Mouse (Mus musculus) stomach, embryonic 16.5 days (tissue): Measurements from ENCODE around the gene Phc2. TPM values are rescaled to one million over a fixed set of nuclear protein-coding genes. Genes with fewer than 3 reads are reported as not detected.

Experiments
- ATAC-seq: fragments of 200-750 bp; cut with Nextera tagmentation; 2 replicates; pipeline ENCODE4 v1.8.0; 2017; ENCODE audit warnings: moderate number of reproducible peaks, moderate TSS enrichment; ENCODE audit not compliant: insufficient read depth, low FRiP score
- H3K27ac ChIP-seq: fragments of 300-500 bp; sonication (generic); 2 replicates; pipeline ENCODE4 v1.5.1; 2014; ENCODE audit warnings: low read length
- H3K27me3 ChIP-seq: fragments of 300-500 bp; sonication (generic); 2 replicates; pipeline ENCODE4 v1.6.1; 2014; ENCODE audit warnings: low read length, control low read depth, mixed read lengths; ENCODE audit not compliant: control insufficient read depth, insufficient read depth
- H3K36me3 ChIP-seq: fragments of 300-500 bp; sonication (generic); 2 replicates; pipeline ENCODE4 v1.6.1; 2014; ENCODE audit warnings: low read length; ENCODE audit not compliant: control insufficient read depth, insufficient read depth
- H3K4me1 ChIP-seq: fragments of 300-500 bp; sonication (generic); 2 replicates; pipeline ENCODE4 v1.6.1; 2014; ENCODE audit warnings: low read length, control low read depth, mixed read lengths; ENCODE audit not compliant: control insufficient read depth, insufficient read depth
- H3K4me2 ChIP-seq: fragments of 300-500 bp; sonication (generic); 2 replicates; pipeline ENCODE4 v1.6.1; 2014; ENCODE audit warnings: low read depth, low read length, mixed read lengths
- H3K4me3 ChIP-seq: fragments of 300-500 bp; sonication (generic); replicated peaks from 2 replicates; pipeline ENCODE4 v1.5.1; 2014; ENCODE audit warnings: mild to moderate bottlenecking, low read length
- H3K9ac ChIP-seq: fragments of 300-500 bp; sonication (generic); 2 replicates; pipeline ENCODE4 v1.6.1; 2014; ENCODE audit warnings: low read length
- H3K9me3 ChIP-seq: fragments of 300-500 bp; sonication (generic); replicated peaks from 2 replicates; pipeline ENCODE4 v1.6.1; 2016; ENCODE audit warnings: low read length, control low read depth; ENCODE audit not compliant: control insufficient read depth
- WGBS: fragments of 180-500 bp; shearing (Covaris S2); extraction: QIAGEN DNeasy Blood & Tissue Kit; methylation state at CpG from one replicate; pipeline ENCODE4 v1.1.7; 2014; 5-methylcytosine and 5-hydroxymethylcytosine counted together
- polyA plus RNA-seq: library from polyadenylated mRNA; unstranded; fragments of >200 nt; fragmentation: Nextera tagmentation; extraction: Ambion mirVana; gene quantifications from 2 replicates; pipeline ENCODE4 v1.2.1, GENCODE M21; 2015

The Phc2 gene
- polyA plus RNA-seq, 1 experiment from 2014 or later = 12.7 TPM

GRCm38 (mm10) chr4:128795596-128795995 lies 141.1 kb downstream of the Phc2 start:
- 15% methylated on average over 9 of the region's 9 CpGs for WGBS
- H3K27ac ChIP-seq = no peak overlapping the region
- no peaks in the 10 kb centered on the region for H3K9me3 ChIP-seq
- H3K4me2 ChIP-seq = no peak overlapping the region
- H3K4me1 ChIP-seq = peaks cover 35% of the 10 kb centered on the region
- peak; percentile 50; the same call in 1 of the 2 replicates for ATAC-seq
- H3K9ac ChIP-seq = no peak overlapping the region
- H3K4me3 ChIP-seq = no peak overlapping the region
- no peaks in the 10 kb centered on the region for H3K27me3 ChIP-seq
- H3K36me3 ChIP-seq = no peaks in the 10 kb centered on the region

GRCm38 (mm10) chr4:128796788-128797187 lies 142.3 kb downstream of the Phc2 start:
- ATAC-seq = no peak
- Histone ChIP-seq H3K36me3 (no peaks in the 10 kb centered on the region), H3K9ac (no peak overlapping the region), H3K9me3 (no peaks in the 10 kb centered on the region), H3K27me3 (no peaks in the 10 kb centered on the region), H3K4me2 (no peak overlapping the region), H3K4me3 (no peak overlapping the region), H3K27ac (no peak overlapping the region), H3K4me1 (peaks cover 35% of the 10 kb centered on the region)
- 74% methylated on average over 8 of the region's 8 CpGs for WGBS

- Histone ChIP-seq H3K4me1 (peaks cover 44% of the 10 kb centered on the region), H3K9me3 (no peaks in the 10 kb centered on the region), H3K36me3 (no peaks in the 10 kb centered on the region), H3K9ac (peak overlapping the region; percentile 16; the same call in 1 of the 2 replicates), H3K27ac (no peak overlapping the region), H3K4me3 (no peak overlapping the region), H3K27me3 (no peaks in the 10 kb centered on the region), H3K4me2 (no peak overlapping the region)
- 46% methylated on average over 9 of the region's 9 CpGs for WGBS
- no peak for ATAC-seq
Observed at GRCm38 (mm10) chr4:128801675-128802465, 147.4 kb downstream of the Phc2 start.

Other genes starting within 250 kb of the Phc2 start
- 3.3 and 3.7 TPM in 2 replicates for gene Zscan20, start 44.6 kb upstream of the Phc2 start, polyA plus RNA-seq
- 1.6 and 1.9 TPM in 2 replicates for gene Tlr12, start 36.1 kb upstream of the Phc2 start, polyA plus RNA-seq
- 0.10 TPM in 2 replicates for gene A3galt2, start 100.7 kb downstream of the Phc2 start, polyA plus RNA-seq
- 24.6 and 26.0 TPM in 2 replicates for gene Zfp362, start 151.3 kb downstream of the Phc2 start, polyA plus RNA-seq
- 2.0 and 2.8 TPM in 2 replicates for gene Trim62, start 228.9 kb downstream of the Phc2 start, polyA plus RNA-seq